Mouse (Mus musculus) large intestine, adult 2 months (tissue): Measurements from ENCODE around the gene Farsb. TPM values are rescaled to one million over a fixed set of nuclear protein-coding genes. Genes with fewer than 3 reads are reported as not detected.

ENCODE experiments used
- DNase-seq: peaks from one replicate; pipeline ENCODE4 v3.0.0-alpha.2; 2012; ENCODE audit warnings: low read depth, low spot score
- WGBS: fragments of 180-500 bp; shearing (Covaris S2); methylation state at CpG from one replicate; pipeline ENCODE4 v1.1.7; 2018; 5-methylcytosine and 5-hydroxymethylcytosine counted together
- polyA plus RNA-seq: library from polyadenylated mRNA; depleted of rRNA; stranded (reverse); fragments of >200 nt; gene quantifications from 2 replicates; pipeline ENCODE4 v1.2.3, GENCODE M21; 2012; rRNA removed

The Farsb gene
- polyA plus RNA-seq, 1 experiment, result 32.1 TPM

DNA sequence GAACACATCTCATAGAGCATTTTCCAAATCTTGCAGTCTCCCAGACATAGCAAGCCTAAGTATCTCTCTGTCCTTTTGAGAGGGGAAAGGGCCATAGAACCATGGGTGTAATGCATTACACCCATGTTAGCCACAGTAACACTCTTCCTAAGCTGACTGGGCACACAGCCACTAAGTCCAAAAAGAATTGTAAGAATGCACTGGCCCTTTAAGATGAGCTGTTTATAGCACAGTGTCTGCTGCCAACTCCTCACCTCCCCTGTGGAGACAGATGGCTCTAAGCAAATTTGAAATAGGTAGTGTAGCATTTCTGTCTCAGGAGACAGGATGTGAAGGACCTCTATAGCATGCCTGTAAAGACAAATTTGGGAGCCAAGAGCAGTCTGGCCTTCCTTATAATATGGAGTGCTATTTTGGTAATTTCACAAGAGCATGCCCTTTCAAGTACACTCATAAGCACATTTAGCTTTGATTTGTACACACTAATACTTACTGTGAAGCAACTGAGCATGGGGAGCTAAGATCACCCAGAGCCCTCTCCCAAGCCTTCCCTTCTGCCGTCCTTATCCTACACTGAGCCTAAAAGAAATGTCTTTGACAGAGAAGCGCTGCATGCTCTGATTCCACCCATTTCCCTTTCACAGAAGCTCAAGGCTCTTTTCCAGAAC, 117.0 kb downstream of the Farsb start:
- no peak for DNase-seq
- WGBS, result 75% methylated on average over 2 of the region's 2 CpGs

DNA sequence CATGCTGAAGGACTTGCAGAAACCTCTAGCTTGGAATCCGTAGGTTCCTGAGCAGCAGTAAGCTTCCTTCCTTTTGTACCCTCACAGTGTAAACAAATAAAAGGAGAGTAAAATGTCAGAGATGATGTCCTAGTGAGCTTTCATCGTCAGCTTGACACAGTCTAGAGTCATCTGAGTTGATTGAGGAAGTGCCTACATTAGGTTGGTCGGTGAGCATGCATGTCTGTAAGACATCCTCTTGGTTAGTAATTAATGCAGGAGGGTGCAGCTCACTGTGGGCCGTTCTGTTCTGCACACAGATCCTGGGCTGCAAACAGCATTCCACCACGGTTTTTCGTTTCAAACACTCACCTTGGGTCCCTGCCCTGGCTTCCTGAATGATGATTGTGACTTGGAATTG, 118.6 kb downstream of the Farsb start:
- WGBS, result 15% methylated on average over 6 of the region's 6 CpGs
- no peak for DNase-seq

Other genes starting within 250 kb of the Farsb start
- gene Sgpp2, start 178.6 kb downstream of the Farsb start, polyA plus RNA-seq, result 42.2 and 50.1 TPM in 2 replicates
- 0.98 and 1.9 TPM in 2 replicates for gene Mogat1, start 22.1 kb upstream of the Farsb start, polyA plus RNA-seq
- gene BC035947, start 23.3 kb upstream of the Farsb start, polyA plus RNA-seq, result 1.1 and 3.5 TPM in 2 replicates
- gene Acsl3, start 168.9 kb upstream of the Farsb start, polyA plus RNA-seq, result 10.6 and 10.9 TPM in 2 replicates
- 0.52 and 0.86 TPM in 2 replicates for gene Utp14b, start 169.1 kb upstream of the Farsb start, polyA plus RNA-seq